Mouse (Mus musculus): ENCODE measurements around the gene Prrc2a.

GRCm38 (mm10) chr17:35104754-35105153, 59.9 kb downstream of the Prrc2a start:
- TF ChIP-seq CTCF (IDR thresholded peaks at IDR 0.05 in 2 of 3, conservative IDR thresholded peaks at IDR 0.05 in 1 of 3; ENCODE audit: control insufficient read depth in 1 of 3, insufficient read depth in 1 of 3, low read depth in 2 of 3, low read length in 3 of 3, poor library complexity in 1 of 3, severe bottlenecking in 1 of 3) = no peak
- peak in 1 of 2 experiments; percentile 53; a peak in 1 of 4 replicates for TF ChIP-seq POLR2A (IDR thresholded peaks at IDR 0.05; ENCODE audit: control insufficient read depth in 1 of 2, insufficient read depth in 1 of 2, low read depth in 1 of 2, low read length in 2 of 2, poor library complexity in 1 of 2)
- TF ChIP-seq EP300 (IDR thresholded peaks at IDR 0.05; ENCODE audit: low read depth in 1 of 2, low read length in 2 of 2) = peak; percentile 83 to 94
- peak; percentile 25; the same call in 1 of the 2 replicates for TF ChIP-seq BHLHE40 (IDR thresholded peaks at IDR 0.05; ENCODE audit: borderline replicate concordance, low read depth, low read length)
- TF ChIP-seq USF1 (IDR thresholded peaks at IDR 0.05; ENCODE audit: low read depth, low read length) = peak; percentile 18; the same call in 1 of the 2 replicates
- peak; percentile 79 for TF ChIP-seq ETS1 (IDR thresholded peaks at IDR 0.05; ENCODE audit: low read depth, low read length)
- no peak for TF ChIP-seq ZC3H11A (IDR thresholded peaks at IDR 0.05; ENCODE audit: low read depth, low read length)
- TF ChIP-seq HCFC1 (IDR thresholded peaks at IDR 0.05; ENCODE audit: low read depth, low read length) = 0 out of 2 replicates have a peak, but pooled peaks have one; percentile 33
- peak; percentile 91 for TF ChIP-seq GATA1 (IDR thresholded peaks at IDR 0.05; ENCODE audit: low read depth, low read length)
- peak; percentile 98 for TF ChIP-seq TAL1 (IDR thresholded peaks at IDR 0.05; ENCODE audit: low read length)
- no peak for TF ChIP-seq MYB (IDR thresholded peaks at IDR 0.05; ENCODE audit: low read depth, low read length)
- no peak for TF ChIP-seq ZMIZ1 (IDR thresholded peaks at IDR 0.05; ENCODE audit: low read depth, low read length)
- peak; percentile 48; the same call in 1 of the 2 replicates for TF ChIP-seq MYC (IDR thresholded peaks at IDR 0.05; ENCODE audit: low read depth, low read length)
